Mouse (Mus musculus): ENCODE measurements around the gene Zbtb46.

Zbtb46 gene

GRCm38 (mm10) chr2:181397207-181397761, 61.9 kb downstream of the Zbtb46 start:
- DNase-seq, result no peak

GRCm38 (mm10) chr2:181394086-181394485, 65.1 kb downstream of the Zbtb46 start:
- DNase-seq, result no peak

GRCm38 (mm10) chr2:181392600-181393213, 66.5 kb downstream of the Zbtb46 start:
- peak; percentile 93 for DNase-seq

- DNase-seq, result no peak
Observed at GRCm38 (mm10) chr2:181391541-181391940, 67.7 kb downstream of the Zbtb46 start.

GRCm38 (mm10) chr2:181391022-181391421, 68.2 kb downstream of the Zbtb46 start:
- no peak for DNase-seq

- DNase-seq, result no peak
Observed at GRCm38 (mm10) chr2:181390136-181390870, 68.9 kb downstream of the Zbtb46 start.

GRCm38 (mm10) chr2:181386663-181387210, 72.5 kb downstream of the Zbtb46 start:
- DNase-seq, result no peak

GRCm38 (mm10) chr2:181385885-181386284, 73.3 kb downstream of the Zbtb46 start:
- peak; percentile 11 for DNase-seq

- DNase-seq, result peak; percentile 57
Observed at GRCm38 (mm10) chr2:181384919-181385391, 74.3 kb downstream of the Zbtb46 start.

GRCm38 (mm10) chr2:181384463-181384862, 74.8 kb downstream of the Zbtb46 start:
- no peak for DNase-seq

GRCm38 (mm10) chr2:181381631-181382306, 77.5 kb downstream of the Zbtb46 start:
- no peak for DNase-seq

- DNase-seq, result no peak
Observed at GRCm38 (mm10) chr2:181381107-181381506, 78.1 kb downstream of the Zbtb46 start.

GRCm38 (mm10) chr2:181380251-181380650, 79.0 kb downstream of the Zbtb46 start:
- no peak for DNase-seq

- no peak for DNase-seq
Observed at GRCm38 (mm10) chr2:181379778-181380177, 79.4 kb downstream of the Zbtb46 start, which contains the start of gene Lime1. Gene Lime1, plus strand, starts transcription at chr2:181380078.

GRCm38 (mm10) chr2:181378701-181379100, 80.5 kb downstream of the Zbtb46 start:
- no peak for DNase-seq

GRCm38 (mm10) chr2:181377230-181377629, 82.0 kb downstream of the Zbtb46 start:
- no peak for DNase-seq

GRCm38 (mm10) chr2:181375787-181376186, 83.4 kb downstream of the Zbtb46 start:
- peak; percentile 20 for DNase-seq

- DNase-seq, result no peak
Observed at GRCm38 (mm10) chr2:181370001-181370400, 89.2 kb downstream of the Zbtb46 start.

- no peak for DNase-seq
Observed at GRCm38 (mm10) chr2:181365655-181366075, 93.6 kb downstream of the Zbtb46 start.

- DNase-seq, result peak; percentile 87
Observed at GRCm38 (mm10) chr2:181364860-181365596, 94.2 kb downstream of the Zbtb46 start, which contains the start of the genes Zgpat and Arfrp1. Gene Zgpat, plus strand, starts transcription at chr2:181364928. Gene Arfrp1, minus strand, starts transcription at chr2:181365404.

GRCm38 (mm10) chr2:181364487-181364859, 94.8 kb downstream of the Zbtb46 start:
- DNase-seq, result no peak

GRCm38 (mm10) chr2:181363946-181364345, 95.3 kb downstream of the Zbtb46 start:
- DNase-seq, result no peak
